Mouse (Mus musculus): ENCODE results near the gene Antxr1. TPM values are rescaled to one million over a fixed set of nuclear protein-coding genes. Genes with fewer than 3 reads are reported as not detected.
A peak's percentile ranks its signal among the peaks of the same experiment; 100 is the strongest.

Antxr1 gene
- total RNA-seq, 2 experiments from 2014 or later = 32.9 to 34.0 TPM

DNA sequence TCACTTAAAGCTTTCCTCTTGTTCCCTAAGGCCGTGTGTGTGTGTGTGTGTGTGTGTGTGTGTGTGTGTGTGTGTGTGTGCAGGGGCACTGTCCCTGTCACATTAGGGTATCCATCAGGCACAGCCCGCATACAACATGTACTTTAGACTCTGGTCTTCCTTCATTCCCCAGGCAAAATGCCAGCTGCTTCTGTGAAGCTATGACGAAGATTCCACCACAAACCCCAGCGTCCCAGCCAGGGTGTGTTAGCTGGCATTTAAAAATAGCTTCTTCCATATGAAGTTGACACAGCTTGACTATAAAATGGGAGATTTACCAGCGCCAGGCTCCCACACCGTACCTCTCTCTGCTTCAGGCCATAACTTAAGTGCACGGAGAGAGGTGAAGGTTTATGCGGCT is 152.5 kb downstream of the Antxr1 start:
- DNase-seq = peak; percentile 82

DNA sequence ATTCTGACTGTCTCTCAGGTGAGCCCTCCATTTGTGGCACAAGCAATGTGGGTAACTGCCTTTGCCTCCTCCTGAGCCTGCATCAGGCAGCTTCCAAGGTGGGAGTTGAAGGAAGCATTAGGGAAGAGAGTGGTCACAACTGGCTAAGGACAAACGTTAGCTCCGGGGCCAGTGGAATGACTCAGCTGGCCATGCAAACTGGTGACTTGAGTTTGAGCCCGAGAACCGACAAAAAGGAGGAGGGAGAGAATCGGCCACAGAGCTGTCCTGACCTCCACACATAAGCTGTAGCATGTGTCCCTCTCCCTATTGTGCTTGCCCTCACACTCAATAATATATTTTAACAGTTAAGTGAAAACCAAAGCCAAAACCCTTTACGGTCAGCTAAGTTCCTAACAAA is 152.9 kb downstream of the Antxr1 start:
- DNase-seq = no peak

DNA sequence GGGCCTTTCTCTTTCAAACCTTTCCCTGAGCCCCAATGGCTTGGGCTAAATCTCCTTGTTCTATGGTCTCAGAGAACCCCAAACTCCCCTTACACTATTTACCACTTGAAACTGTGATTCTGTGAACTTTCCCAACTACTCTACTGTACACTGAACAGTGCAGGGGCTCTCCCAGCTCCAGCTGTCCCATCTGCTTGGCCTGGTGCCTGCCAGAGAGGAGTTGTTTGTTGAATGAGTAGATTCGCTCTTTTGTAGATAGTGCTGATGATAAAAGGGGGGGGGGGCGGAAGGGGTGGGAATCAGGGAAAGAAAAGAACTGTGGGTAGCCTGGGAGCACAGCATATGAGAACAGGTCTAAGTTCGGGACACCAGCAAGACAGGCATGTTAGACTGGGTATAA is 164.2 kb downstream of the Antxr1 start:
- DNase-seq = no peak

DNA sequence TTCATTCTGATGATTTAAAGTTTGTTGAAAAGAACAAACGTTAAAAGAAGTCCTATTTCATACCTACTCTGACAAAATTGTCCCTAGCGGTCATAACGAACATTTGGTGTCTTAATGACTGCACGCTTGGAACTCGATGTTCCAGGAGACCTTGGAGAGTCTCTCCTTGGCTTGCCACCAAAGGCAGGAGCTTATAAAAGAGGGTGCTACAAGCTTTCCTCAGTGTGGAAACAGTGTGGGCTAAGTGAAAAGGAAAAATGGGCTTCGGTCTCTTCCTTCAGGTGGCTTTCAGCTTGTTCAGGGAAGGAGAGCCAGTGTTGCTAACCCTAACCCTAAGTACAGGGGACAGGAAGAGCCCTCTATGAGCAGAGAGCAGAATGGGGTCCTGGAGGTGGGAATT is 164.7 kb downstream of the Antxr1 start:
- no peak for DNase-seq

DNA sequence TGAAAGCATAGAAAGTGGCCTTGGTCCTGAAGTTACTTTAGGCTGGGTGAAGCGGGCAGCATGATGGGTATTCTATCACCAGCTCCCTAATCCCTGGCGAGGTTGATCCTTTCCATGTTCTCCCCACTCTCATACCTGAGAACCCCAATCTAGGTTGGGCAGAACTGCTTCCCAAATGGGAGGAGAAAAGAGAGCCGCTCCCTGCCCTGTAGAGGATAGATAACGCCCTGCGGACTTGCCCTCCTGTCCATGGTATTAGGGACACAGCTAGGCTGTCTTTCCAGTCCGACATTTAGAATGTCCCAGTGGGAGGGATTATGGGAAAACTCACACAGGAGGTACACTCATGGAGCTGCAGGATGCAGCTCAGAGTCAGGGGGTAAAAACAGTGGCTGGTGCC is 165.3 kb downstream of the Antxr1 start:
- DNase-seq = no peak

DNA sequence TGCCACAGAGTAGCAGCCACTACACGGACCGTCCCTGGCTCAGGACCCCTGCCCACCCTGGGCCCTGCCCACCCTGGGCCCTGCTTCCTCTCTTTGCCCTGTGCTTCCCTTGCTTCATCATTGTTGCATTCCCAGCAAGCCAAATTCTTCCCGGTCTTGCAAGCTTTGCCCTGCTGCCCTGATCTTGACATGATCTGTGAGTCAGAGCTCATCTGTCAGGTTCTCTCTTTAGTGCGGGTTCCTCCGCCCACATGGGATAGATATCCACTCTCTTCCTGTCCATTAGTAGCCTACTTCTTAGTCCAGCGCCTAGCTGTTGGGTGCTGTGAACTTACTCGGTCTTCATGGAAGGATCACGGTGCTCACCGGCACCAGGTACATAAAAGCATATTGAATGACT is 167.6 kb downstream of the Antxr1 start:
- DNase-seq = no peak

DNA sequence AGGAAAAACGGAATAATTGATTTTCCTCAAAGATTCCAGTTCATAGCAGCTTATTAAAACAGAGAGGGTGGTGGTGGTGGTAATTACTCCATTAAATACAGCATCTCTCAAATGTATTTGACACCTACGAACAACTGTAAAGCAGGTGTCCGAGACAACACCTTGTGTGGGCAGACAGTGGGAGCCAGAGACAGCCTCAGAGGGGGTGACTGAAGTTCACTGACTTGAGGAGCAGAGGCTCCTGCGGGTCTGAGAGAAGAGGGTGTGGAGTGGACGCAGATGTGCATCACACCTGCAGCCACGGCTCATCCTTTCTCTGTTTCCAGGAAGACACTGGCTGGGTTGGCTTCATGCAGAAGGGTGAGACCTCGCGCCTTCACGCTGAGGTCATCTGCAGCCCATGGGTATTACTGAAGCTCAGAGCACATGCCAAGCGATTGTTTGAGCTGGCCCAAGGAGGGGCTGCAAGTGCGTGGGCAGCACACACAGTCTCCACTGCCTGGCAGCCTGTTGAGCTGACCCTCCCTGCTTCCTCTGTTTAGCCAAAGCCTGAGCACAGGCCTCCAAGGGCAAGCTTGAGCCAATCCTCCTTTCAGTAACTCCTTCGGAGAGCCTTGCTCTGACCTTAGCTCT is 168.8 kb downstream of the Antxr1 start:
- no peak for DNase-seq

DNA sequence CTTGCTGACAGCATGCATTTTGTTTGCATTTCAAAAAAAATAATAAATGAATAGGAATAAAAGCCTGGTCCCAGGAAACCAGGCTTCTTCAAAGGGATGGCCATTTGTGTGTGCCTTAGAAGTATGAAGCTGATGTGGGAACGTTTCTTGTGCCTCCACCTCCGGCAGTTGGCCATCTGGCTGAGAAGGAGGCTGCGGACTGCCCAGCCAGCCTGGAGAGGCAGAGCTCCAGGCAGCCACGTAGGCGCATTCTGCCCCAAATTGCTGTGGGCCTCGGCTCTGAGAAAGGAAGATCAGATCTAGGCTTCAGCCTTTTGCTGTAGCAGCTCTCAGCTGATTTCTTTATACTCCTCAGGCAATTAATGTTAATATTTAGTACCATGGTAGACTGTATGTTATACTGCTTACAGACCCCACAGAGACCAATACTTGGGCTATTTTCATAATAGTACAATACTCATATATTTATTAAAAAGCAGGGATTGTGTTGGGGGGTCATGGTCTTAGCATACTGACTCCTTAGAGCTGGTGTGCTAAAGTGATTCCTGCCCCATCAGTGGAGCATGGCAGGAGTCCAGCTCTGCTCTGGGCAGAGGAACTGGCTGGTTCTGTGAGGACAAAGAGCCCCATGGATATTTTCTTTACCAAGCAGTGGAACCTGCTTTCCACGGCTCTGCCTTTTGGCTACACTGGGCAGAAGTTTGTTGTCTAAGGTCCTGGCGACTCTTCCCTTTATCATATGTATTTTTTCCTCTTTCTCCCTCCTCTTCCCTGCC is 169.9 kb downstream of the Antxr1 start:
- DNase-seq = no peak

DNA sequence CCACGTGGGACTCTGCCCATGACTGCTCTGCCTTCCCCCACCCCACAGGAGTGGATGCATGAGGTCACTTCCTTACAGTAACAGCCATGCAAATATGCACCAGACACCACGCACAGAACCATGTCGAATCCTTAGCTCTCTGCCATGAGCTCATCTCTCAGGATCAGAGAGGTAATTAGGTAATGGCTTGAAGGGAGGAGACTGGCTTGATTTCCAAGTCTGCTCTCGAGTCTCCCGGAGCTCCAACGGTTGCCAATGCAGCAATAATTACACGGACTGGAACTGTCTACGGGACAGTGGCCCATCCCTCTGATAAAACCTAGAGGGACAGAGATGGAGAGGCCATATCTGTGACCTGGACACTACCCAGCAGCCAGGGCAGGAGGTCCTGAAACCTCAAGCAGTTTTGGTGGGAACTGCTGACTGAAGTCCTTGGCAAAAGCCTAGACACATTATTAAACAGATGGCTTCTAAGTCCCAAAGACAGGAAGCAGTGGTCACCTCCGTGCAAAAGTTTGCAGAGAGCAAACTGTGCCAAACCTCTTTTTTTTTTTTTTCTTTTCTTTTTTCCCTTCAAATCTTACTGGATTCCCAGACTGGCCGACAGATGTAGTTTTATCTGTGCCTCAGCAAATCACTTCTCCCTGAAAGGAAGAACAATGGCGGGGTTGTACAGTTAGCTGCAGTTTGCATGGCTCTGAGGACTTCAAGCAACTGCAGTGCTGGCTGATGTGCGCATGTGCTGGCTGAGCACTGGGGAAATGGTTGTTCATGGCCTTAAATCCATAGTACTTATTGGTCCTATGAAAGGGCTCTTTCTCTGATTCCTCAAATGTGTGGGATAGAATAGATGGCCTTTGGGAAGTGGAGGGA is 174.0 kb downstream of the Antxr1 start:
- DNase-seq = peak; percentile 40

DNA sequence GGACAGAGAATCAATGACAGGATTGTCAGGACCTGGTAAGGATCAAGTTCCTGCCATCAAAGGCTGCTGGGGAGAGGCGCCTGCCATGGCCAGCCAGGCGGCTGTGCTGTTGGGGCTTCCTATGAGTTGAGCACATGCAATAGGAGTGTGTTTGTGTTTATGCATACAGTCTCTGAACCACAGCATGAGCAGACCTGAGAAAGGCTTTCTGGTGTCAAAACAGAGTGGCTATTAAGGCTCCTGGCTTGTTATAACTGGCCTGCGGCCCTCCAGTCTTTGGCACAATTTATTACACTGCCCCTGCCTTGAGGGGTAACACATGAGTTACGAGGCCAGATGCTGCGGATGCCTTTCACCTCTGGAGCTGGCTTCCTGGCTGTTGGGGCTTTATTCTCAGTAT is 175.4 kb downstream of the Antxr1 start:
- DNase-seq = no peak

DNA sequence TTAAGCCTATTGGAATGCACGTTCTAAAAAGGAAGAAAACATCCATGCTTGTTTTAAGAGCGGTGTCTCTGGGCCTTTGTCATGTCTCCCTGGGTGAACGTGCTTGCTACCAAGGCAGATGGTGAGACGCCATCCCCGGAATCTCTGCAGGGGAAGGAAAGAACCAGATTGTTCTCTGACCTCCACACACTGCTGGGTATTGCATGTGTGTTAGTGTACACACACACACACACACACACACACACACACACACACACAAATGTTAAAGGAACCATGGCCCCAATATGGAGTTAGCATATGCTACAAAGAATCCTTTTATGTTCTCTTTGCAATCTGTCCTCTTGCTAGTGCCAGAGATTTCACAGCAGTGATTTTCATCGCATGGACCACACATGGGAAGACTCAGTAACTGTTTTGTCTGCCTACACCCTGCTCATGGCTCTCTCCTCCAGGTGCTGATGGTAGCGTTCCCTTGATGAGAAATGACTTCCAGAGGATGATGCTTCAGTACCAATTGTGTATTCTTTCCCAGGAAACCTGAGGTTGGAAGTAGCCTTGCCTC is 177.5 kb downstream of the Antxr1 start:
- DNase-seq = no peak

DNA sequence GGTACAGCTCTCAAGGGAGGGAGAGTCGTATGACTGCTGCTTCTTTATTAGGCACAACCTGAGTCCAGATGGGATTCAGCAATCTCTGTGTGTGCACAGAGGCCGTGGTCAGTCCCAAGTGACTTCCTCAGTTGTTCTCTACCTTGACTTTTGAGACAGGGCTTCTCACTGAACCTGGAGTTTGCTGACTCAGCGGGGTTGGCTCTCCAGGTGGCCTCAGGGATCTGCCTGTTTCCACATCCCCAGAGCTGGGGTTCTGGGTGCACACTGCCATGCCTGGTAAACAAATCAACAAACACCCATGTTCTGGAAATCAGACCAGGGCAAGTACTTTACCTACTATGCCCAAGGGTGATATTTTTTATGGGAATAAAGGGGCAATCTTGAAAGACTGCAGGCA is 181.8 kb downstream of the Antxr1 start:
- no peak for DNase-seq

DNA sequence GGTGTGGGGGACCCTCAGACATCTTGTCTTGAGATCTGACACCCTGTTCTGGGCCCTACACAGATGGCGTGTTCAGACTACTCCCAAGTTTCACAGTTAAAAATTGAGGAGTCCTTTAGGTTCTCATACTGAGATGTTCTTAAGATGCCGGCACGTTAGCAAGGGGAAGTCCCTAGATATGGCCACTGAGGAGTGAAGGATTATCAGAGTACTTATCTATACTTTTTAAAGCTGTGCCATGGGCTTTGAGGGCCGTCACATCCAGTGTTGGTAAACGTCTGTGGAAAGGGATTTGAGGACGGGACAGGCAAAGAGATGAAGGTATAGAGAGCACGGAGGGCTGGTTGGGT is 182.4 kb downstream of the Antxr1 start:
- no peak for DNase-seq

DNA sequence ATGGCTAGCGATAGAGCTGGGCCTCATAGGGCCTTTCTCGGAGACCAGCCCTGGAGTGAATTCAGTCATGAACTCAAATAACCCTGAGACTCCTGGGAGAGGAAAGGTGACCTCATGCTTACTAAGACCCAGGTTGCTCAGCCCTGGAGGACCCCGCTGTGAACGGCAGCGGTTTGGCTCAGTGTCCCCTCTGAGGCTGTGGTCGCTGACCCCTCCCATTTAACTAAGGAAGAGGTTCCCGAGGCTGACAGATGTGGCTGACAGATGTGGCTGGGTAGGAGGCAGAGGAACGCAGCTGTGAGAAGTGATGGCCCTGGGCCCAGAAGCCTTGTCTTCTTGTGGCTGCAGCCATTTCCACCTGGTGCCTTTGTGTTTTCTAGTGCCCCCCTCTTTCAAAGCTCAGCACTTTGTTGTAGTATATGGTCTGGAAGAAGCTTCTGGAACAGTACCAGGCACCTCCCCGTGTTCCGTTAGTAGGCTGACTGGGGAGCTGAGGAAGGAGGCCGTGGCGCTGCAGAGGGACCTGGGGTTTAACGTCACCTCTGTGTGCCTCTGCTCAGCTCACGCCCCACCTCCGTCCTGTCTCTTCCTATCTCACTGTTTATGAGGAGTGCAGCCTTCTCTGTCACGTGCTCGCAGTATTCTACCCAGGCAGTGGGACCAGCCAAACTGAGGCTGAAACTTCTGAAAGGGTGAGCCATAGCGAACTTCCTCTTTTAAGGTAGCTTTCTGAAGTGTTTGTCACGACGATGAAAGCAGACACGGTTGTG is 183.0 kb downstream of the Antxr1 start:
- DNase-seq = peak; percentile 51

DNA sequence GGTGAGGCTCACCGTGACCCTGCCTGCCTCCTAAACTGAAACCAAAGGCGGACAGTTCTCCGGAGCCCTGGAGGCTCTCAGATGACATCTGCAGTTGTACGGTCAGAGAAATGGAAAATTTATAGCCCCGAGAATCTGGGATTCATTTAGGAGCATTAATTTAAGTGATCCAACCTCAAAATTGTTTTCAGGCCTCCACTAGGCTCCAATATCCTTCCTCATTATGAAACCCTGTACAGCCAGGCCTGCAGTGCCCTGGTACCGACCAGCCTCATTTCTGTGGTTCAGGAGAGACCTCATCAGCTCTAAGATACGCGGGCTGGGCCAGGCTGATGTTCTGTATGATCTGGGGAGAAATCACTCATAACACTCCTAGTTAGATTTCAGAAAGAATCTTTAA is 184.2 kb downstream of the Antxr1 start:
- no peak for DNase-seq

DNA sequence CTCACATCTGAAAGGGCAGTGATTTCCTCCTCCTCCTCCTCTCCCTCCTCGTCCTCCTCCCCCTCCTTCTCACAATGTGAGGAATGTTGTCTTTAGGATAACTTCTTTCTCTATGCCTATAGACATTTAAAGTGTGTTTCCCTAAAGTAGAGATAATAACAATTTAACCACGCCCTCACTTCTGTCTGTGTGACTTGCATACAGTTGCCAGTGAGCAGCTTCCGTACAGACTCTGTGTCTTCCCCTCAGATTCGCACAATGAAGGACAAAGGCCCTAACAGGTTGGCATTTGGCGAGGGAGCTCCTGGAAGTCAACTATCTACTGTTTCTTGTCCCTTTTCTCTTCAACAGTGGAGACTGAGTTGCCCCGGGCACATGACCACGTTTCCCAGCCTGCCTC is 185.2 kb downstream of the Antxr1 start:
- DNase-seq = no peak

DNA sequence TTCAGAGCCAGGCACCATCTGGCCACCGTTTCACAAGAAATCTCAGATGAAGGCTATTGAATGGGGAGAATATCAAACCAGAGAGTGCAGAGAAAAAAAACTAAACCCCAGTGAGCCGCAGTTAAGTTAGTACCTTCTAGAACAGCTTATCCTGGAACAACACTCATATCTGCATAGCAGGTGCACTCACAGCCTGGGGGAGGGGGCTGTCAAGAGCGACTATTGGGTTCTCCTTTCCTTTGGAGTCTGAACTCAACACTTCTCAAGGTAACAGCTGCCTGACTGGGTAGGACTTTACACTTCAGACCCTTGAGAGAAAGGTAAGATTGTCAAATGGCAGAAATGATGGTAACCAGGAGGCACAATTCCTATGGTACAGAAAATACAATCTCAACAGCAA is 187.7 kb downstream of the Antxr1 start:
- no peak for DNase-seq

DNA sequence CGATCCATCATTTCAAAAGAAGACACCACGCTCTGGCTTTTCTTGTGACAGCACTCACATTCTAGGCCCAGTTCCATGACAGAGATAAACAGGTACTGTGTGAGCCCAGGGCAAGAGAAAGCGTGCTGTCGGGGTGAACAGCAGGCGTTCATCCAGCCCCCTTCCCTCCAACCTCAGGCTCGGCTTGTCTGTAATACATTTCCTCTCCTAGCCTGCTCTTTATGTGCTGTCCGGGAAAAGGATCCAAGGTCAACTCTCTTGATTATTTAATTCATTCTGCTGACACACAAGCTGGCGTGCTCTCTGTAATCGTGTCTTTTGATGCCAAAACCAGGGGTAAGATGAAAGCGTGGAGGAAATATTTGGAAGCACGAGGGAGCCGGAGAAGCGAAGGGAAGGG is 192.0 kb downstream of the Antxr1 start:
- DNase-seq = no peak

DNA sequence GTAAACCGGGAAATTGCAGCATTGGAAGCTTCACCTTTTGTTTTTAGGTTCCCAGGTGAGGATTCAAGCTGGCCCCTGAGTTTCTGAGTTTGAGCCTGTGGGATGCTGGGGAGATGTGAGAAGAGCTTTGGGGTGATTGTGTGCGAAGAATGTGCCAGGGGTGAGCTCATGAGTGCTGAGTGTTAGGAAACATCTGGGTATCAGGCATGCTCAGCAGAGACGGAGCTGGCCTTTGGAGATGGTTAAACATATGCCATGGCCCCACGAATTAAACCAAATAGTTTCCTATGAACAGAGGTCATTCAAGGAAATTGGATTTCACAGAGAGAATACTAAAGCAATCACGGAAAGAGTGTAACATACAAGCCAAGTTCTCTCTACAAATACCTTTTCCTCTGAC is 193.4 kb downstream of the Antxr1 start:
- no peak for DNase-seq

DNA sequence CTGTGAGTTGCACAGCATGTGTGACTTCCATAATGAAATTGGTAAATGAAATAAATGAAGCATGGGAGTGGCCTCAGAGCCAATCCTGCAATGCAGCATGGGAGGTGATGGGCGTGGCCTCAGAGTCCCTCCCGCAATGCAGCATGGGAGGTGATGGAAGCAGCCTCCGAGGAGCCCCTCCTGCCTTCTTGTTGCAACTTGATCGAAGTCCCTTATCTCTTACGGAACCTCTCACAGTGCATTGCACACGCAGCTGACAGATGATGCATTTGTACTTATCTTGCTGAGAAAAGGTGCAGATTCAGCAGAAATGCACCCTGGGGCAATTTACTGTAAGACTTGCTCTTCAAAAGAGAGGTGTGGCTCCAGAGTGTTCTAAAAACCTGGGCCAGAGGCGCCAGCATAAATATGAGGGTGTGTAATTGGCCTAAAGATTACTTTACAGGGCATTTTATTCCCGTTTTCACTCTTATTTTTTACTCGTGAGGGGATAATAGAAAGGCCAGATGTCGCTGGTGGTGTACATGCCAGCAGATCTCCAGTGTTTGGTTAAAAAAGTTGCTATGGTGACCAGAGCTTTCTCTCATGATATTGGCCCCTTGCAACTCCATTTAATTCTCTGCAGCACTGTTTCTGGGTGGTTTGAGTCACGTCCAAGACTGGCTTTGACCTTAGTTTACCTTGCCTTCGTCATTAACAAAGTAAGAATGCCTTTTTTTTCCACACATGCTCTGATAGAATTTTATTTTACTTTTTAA is 195.6 kb downstream of the Antxr1 start:
- DNase-seq = peak; percentile 36

DNA sequence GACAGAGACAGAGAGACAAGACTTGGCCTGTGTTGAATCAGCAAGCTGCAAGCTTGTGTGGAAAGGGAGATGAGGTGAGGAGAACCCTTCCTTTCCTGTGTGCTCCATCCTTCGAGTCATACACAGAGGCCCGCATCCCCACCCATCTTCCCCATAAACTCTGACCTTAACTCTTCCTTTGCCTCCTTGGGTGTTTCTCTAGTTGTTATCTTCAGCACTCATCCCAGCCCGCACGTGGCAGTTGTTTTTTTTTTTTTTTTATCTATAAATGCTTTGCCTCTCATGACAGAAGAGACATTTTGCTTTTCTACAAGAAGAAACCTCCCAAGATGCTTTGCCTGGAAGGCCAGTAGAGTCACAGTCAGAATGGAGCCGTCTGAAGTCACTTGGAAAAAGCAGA is 197.1 kb downstream of the Antxr1 start:
- DNase-seq = no peak

Measured in heart, postnatal 4 days (tissue).